Mouse (Mus musculus) CD8-positive naive resting alpha-beta T cell, adult 2 months (primary cell): ENCODE measurements around the gene G530012D18Rik.
"Not testable (repeated sequence)": the region's sequence is repeated elsewhere in the genome, so short reads cannot be mapped to it uniquely, and the experiment has no call there.

Experiments used
- DNase-seq, 2 experiments: peaks; one replicate each; pipeline ENCODE4 v3.0.0; 2022; ENCODE audit warnings: low read depth in 2 of 2, low spot score in 2 of 2

Gene G530012D18Rik

DNA sequence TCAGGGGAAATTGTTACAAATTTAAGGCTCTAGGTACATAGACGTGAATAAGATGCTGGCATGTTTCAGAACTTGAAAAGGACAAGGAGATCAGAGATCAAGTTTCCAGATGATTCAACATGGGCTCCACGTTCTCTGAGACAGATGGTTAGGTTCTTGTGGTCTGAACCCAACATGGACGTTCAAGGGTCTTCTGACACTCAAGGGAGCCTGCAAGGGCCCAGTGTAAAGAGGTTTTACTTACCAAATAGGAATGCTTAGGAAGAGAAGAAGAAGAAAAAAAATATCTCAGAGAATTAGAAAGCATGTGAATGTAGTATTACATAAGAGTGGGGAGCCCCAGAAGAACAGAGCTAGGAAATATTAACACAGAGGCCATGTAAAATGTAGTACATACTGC lies 40.3 kb downstream of the G530012D18Rik start:
- not testable (repeated sequence) for DNase-seq

DNA sequence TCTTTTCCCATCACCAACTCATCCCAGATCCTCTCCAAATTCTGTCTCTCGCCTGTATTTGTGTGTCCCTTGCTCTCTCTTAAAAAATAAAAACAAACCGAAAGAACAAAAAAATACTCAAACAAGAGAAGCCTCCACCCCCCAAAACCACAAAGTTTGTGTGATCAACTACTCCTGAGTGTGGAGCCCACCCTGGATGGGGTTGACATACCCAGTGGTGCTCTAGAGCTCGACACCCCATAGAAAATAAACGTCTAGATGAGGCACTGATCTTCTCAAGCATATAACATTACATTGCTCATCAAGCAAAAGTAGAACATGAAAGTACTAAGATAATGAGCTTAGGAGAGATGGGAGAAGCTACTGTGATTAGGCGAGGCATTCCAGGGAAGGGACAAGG lies 41.7 kb downstream of the G530012D18Rik start:
- DNase-seq: not testable (repeated sequence)

DNA sequence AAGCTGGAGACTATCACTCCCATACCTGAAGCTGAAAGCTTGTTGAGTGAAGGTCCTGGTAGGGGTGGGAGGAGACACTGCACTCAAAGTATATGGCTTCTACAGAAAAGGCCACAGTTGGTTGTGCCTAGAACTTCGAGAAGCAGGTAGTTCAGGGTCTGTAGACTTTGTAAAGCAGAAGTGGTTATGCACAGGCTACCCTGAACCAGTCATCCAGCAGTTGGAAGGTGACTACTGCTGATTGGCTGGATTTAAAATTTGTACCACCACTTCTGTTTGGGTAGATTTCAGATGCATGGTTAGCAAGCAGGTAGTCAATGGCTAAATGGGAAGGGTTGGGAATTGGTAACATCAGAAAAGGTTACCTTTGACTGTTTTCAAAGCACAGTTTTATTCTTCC lies 43.2 kb downstream of the G530012D18Rik start:
- not testable (repeated sequence) for DNase-seq
